In the genomic region with DNA sequence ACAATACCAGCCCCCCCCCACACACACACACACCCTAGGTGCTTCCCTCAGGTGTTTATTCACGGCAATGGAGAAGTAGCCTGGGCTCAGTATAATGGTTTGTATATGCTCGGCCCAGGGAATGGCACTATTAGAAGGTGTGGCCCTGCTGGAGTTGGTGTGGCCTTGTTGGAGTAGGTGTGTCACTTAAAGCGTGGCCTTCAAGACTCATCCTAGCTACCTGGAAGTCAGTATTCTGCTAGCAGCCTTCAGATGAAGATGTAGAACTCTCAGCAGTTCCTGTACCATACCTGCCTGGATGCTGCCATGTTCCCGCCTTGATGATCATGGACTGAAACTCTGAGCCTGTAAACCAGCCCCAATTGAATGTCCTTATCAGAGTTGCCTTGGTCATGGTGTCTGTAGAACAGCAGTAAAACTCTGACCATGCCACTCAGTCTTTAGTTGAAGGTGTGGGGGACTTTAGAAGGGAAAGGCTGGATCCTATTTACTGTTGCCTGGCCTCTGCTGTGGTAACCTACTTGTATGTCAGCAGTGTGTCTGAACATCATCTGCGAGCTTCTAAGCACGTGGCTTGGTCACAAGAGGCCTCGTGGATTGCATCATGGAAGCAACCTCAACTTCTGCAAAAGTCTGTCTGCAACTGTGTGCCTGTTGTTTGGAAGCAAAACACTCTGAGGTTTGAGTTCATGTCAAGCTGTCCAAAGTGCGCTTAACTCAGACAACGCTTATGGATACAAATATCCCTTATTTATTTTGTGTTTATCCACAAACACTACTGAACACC, we compare ENCODE assay signal across 20 mouse cellular contexts. TPM values are rescaled to one million over a fixed set of nuclear protein-coding genes. Genes with fewer than 3 reads are reported as not detected.
DNase-seq lines count a peak whose midpoint lies in the region; ATAC-seq and TF ChIP-seq lines count a peak whose summit lies in the region.
"Had no signal": no experiment of that assay in that cellular context is flagged by ENCODE, and none has a peak within 500 bp of the region (broad histone marks: within the 10 kb centered on the region; RNA-seq: fewer than 3 reads in every experiment).

No protein-coding gene starts in this region.

- no peak overlapping the region for H3K9ac ChIP-seq in MEL (ENCODE audit: control insufficient read depth, low read depth, low read length, poor library complexity, severe bottlenecking)
- no peak overlapping the region for H3K9ac ChIP-seq in midbrain, postnatal 0 days (replicated peaks; ENCODE audit: low read length, poor library complexity, severe bottlenecking)
- H3K9ac ChIP-seq: limb, embryonic 15.5 days had no signal

- TF ChIP-seq EP300 in MEL (IDR thresholded peaks at IDR 0.05; ENCODE audit: low read depth in 1 of 2, low read length in 2 of 2) = no peak

- TF ChIP-seq RAD21 in MEL (IDR thresholded peaks at IDR 0.05; ENCODE audit: low read depth, low read length) = no peak

- TF ChIP-seq POLR2A in MEL (IDR thresholded peaks at IDR 0.05; ENCODE audit: control insufficient read depth in 1 of 2, insufficient read depth in 1 of 2, low read depth in 1 of 2, low read length in 2 of 2, poor library complexity in 1 of 2) = no peak

- H3K27me3 ChIP-seq in MEL (ENCODE audit: control insufficient read depth in 1 of 2, insufficient read depth in 2 of 2, low read length in 2 of 2) = peaks cover 3% of the 10 kb centered on the region in 2 experiments; a peak in 3 of 4 replicates
- no peaks in the 10 kb centered on the region for H3K27me3 ChIP-seq in midbrain, postnatal 0 days (ENCODE audit: insufficient read depth, low read length)
- H3K27me3 ChIP-seq: limb, embryonic 15.5 days had no signal

- no peaks in the 10 kb centered on the region for H3K9me3 ChIP-seq in MEL (replicated peaks; ENCODE audit: insufficient read depth, low read length)
- no peaks in the 10 kb centered on the region for H3K9me3 ChIP-seq in midbrain, postnatal 0 days (ENCODE audit: low read length)
- H3K9me3 ChIP-seq: limb, embryonic 15.5 days had no signal

- H3K27ac ChIP-seq in MEL (ENCODE audit: control insufficient read depth, low read depth, low read length) = no peak overlapping the region
- H3K27ac ChIP-seq in midbrain, postnatal 0 days (ENCODE audit: low read depth, low read length) = no peak overlapping the region
- H3K27ac ChIP-seq: hindbrain, embryonic 10.5 days; kidney, postnatal 0 days; left cerebral cortex, adult 2 months; limb, embryonic 15.5 days had no signal

- H3K79me2 ChIP-seq in MEL (ENCODE audit: control insufficient read depth, insufficient read depth, low read length, poor library complexity) = no peaks in the 10 kb centered on the region

- no peak overlapping the region for H3K4me3 ChIP-seq in MEL (ENCODE audit: control insufficient read depth in 1 of 2, insufficient read depth in 1 of 2, low read depth in 2 of 2, low read length in 2 of 2)
- H3K4me3 ChIP-seq in midbrain, postnatal 0 days (ENCODE audit: low read depth, low read length) = no peak overlapping the region
- H3K4me3 ChIP-seq: erythroblast, embryonic 14.5 days; hindbrain, embryonic 10.5 days; left cerebral cortex, adult 2 months; limb, embryonic 15.5 days had no signal

- no peak for TF ChIP-seq CTCF in MEL (IDR thresholded peaks at IDR 0.05 in 2 of 3, conservative IDR thresholded peaks at IDR 0.05 in 1 of 3; ENCODE audit: control insufficient read depth in 1 of 3, insufficient read depth in 1 of 3, low read depth in 2 of 3, low read length in 3 of 3, poor library complexity in 1 of 3, severe bottlenecking in 1 of 3)
- TF ChIP-seq CTCF in midbrain, postnatal 0 days (IDR thresholded peaks at IDR 0.05) = no peak

- H3K36me3 ChIP-seq in MEL (ENCODE audit: control insufficient read depth in 1 of 2, insufficient read depth in 2 of 2, low read length in 2 of 2) = no peaks in the 10 kb centered on the region
- H3K36me3 ChIP-seq in midbrain, postnatal 0 days (ENCODE audit: insufficient read depth, low read length) = no peaks in the 10 kb centered on the region
- H3K36me3 ChIP-seq: hindbrain, embryonic 10.5 days; limb, embryonic 15.5 days had no signal

- peak; percentile 18 for DNase-seq in left cerebral cortex, adult 11 months (ENCODE audit: low spot score)
- DNase-seq in left cerebral cortex, adult 8-10 months (ENCODE audit: low spot score in 2 of 2) = no peak
- DNase-seq in 416B (ENCODE audit: low read depth) = peak; percentile 74
- peak; percentile 28 for DNase-seq in MEL (ENCODE audit: low read depth, low spot score)
- DNase-seq in lung, postnatal 4 days = peak; percentile 60 to 62
- no peak for DNase-seq in ovary, postnatal 36 days (ENCODE audit: low spot score)
- DNase-seq in midbrain, postnatal 0 days (ENCODE audit: low spot score) = no peak
- DNase-seq in frontal cortex, postnatal 25 days (ENCODE audit: low spot score in 2 of 2) = no peak
- DNase-seq: cerebellum, adult 9-10 months; embryo, embryonic 11 days; right cerebral cortex, postnatal 4 days; thymus, postnatal 25 days had no signal

- ATAC-seq in midbrain, postnatal 0 days (ENCODE audit: low FRiP score) = no peak
- ATAC-seq: inflammation-experienced regulatory T-cells, adult 6 months had no signal

- WGBS in midbrain, postnatal 0 days = 87% methylated on average over 9 of the region's 9 CpGs

- H3K4me1 ChIP-seq in MEL (ENCODE audit: control insufficient read depth in 1 of 2, insufficient read depth in 2 of 2, low read length in 2 of 2) = peaks cover 0 to 6% of the 10 kb centered on the region in 2 experiments; a peak in 1 of 4 replicates
- H3K4me1 ChIP-seq in midbrain, postnatal 0 days (ENCODE audit: insufficient read depth, low read length) = no peaks in the 10 kb centered on the region
- H3K4me1 ChIP-seq: hindbrain, embryonic 10.5 days; limb, embryonic 15.5 days had no signal

- no peak overlapping the region for H3K4me2 ChIP-seq in midbrain, postnatal 0 days (ENCODE audit: low read depth, low read length, poor library complexity, severe bottlenecking)
- H3K4me2 ChIP-seq: limb, embryonic 15.5 days had no signal

TF ChIP-seq in MEL, 35 proteins besides CTCF, POLR2A, EP300 and RAD21:
- no peak for TF ChIP-seq MEF2A (IDR thresholded peaks at IDR 0.05; ENCODE audit: extremely low read depth, insufficient replicate concordance, low read depth, low read length, poor library complexity, severe bottlenecking)
- TF ChIP-seq ZKSCAN1 (IDR thresholded peaks at IDR 0.05; ENCODE audit: low read depth, low read length) = no peak
- TF ChIP-seq CHD2 (IDR thresholded peaks at IDR 0.05; ENCODE audit: low read length) = no peak
- TF ChIP-seq MAFK (IDR thresholded peaks at IDR 0.05; ENCODE audit: borderline replicate concordance, low read depth, low read length) = no peak
- TF ChIP-seq RCOR1 (IDR thresholded peaks at IDR 0.05; ENCODE audit: low read depth, low read length) = no peak
- TF ChIP-seq ZNF384 (IDR thresholded peaks at IDR 0.05; ENCODE audit: low read depth, low read length) = no peak
- TF ChIP-seq CHD1 (IDR thresholded peaks at IDR 0.05; ENCODE audit: low read depth, low read length) = no peak
- peak; percentile 55; the same call in 1 of the 2 replicates for TF ChIP-seq MAX (IDR thresholded peaks at IDR 0.05; ENCODE audit: low read length)
- no peak for TF ChIP-seq E2F4 (IDR thresholded peaks at IDR 0.05; ENCODE audit: borderline replicate concordance, low read depth, low read length)
- TF ChIP-seq ZMIZ1 (IDR thresholded peaks at IDR 0.05; ENCODE audit: low read depth, low read length) = no peak
- no peak for TF ChIP-seq POLR2AphosphoS2 (IDR thresholded peaks at IDR 0.05; ENCODE audit: low read length)
- no peak for TF ChIP-seq TCF12 (IDR thresholded peaks at IDR 0.05; ENCODE audit: low read depth, low read length)
- no peak for TF ChIP-seq TBP (IDR thresholded peaks at IDR 0.05; ENCODE audit: low read depth, low read length)
- 0 out of 2 replicates have a peak, but pooled peaks have one; percentile 46 for TF ChIP-seq MYC (IDR thresholded peaks at IDR 0.05; ENCODE audit: low read depth, low read length)
- TF ChIP-seq POLR2AphosphoS5 (IDR thresholded peaks at IDR 0.05; ENCODE audit: borderline replicate concordance, low read depth, low read length) = no peak
- no peak for TF ChIP-seq MYB (IDR thresholded peaks at IDR 0.05; ENCODE audit: low read depth, low read length)
- no peak for TF ChIP-seq USF1 (IDR thresholded peaks at IDR 0.05; ENCODE audit: low read depth, low read length)

RNA-seq across cellular contexts. Expression of a gene that starts 16.8 kb away (rescaled TPM):
- 1 to 10 TPM; 1.0 to 4.6 (median 2.5) TPM for total RNA-seq in left cerebral cortex, adult 8-10 months (2022)
- total RNA-seq in MEL (2012; rRNA removed) = 0.46 and 2.5 TPM in 2 replicates
- polyA plus RNA-seq in MEL (2012; ENCODE audit: insufficient read depth in 1 of 2, insufficient read length in 2 of 2, low read depth in 1 of 2, low replicate concordance in 2 of 2, missing spikeins in 1 of 2) = 1 to 10 TPM in 1 of 2 experiments, not detected in 1; 1.4 TPM
- total RNA-seq in midbrain, postnatal 0 days (2014; rRNA removed) = 0.80 and 3.5 TPM in 2 replicates
- polyA plus RNA-seq in midbrain, postnatal 0 days (2015; fragmentation: Nextera tagmentation; extraction: Ambion mirVana) = 1.2 and 1.3 TPM in 2 replicates
- polyA plus RNA-seq: inflammation-experienced regulatory T-cells, adult 6 months had no signal

RNA-seq across cellular contexts. Expression of a gene that starts 36.4 kb away (rescaled TPM):
- total RNA-seq in left cerebral cortex, adult 8-10 months (2022) = not detected
- not detected in 2 replicates for total RNA-seq in MEL (2012; rRNA removed)
- not detected for polyA plus RNA-seq in MEL (2012; ENCODE audit: insufficient read depth in 1 of 2, insufficient read length in 2 of 2, low read depth in 1 of 2, low replicate concordance in 2 of 2, missing spikeins in 1 of 2)
- not detected in 2 replicates for total RNA-seq in midbrain, postnatal 0 days (2014; rRNA removed)
- not detected in 2 replicates for polyA plus RNA-seq in midbrain, postnatal 0 days (2015; fragmentation: Nextera tagmentation; extraction: Ambion mirVana)
- total RNA-seq: heart, adult 18-20 months; left cerebral cortex, adult 2 months had no signal
- polyA plus RNA-seq: erythroblast, embryonic 14.5 days; hindbrain, embryonic 10.5 days; inflammation-experienced regulatory T-cells, adult 6 months; kidney, postnatal 0 days; limb, embryonic 15.5 days; stomach, embryonic 14.5 days had no signal

Comparison
In these comparisons a context has a peak if more than half of its experiments do, and no peak if none do; other contexts are left out.
1. DNase-seq: peak in left cerebral cortex, adult 11 months (single experiment), 416B (single experiment), MEL (single experiment) and lung, postnatal 4 days (2 of 2); none in left cerebral cortex, adult 8-10 months (0 of 2), ovary, postnatal 36 days (single experiment), midbrain, postnatal 0 days (single experiment) and frontal cortex, postnatal 25 days (0 of 2).